Mouse (Mus musculus) MEL (cell line): ENCODE results near the gene Syngr4. TPM values are rescaled to one million over a fixed set of nuclear protein-coding genes. Genes with fewer than 3 reads are reported as not detected.

Experiments
- DNase-seq: peaks from one replicate; pipeline ENCODE4 v3.0.0; 2011; ENCODE audit warnings: low read depth, low spot score
- H3K27ac ChIP-seq: 2 replicates; pipeline ENCODE4 v1.5.1; 2012; ENCODE audit warnings: low read depth, mild to moderate bottlenecking, control low read depth, low read length, moderate library complexity; ENCODE audit not compliant: control insufficient read depth
- H3K27me3 ChIP-seq, 2 experiments: fragments of 150-350 bp in 1 of 2; sonication (generic) in 1 of 2; 2 replicates each; pipeline ENCODE4 v1.6.1; 2012; ENCODE audit warnings: low read length in 2 of 2, mild to moderate bottlenecking in 2 of 2, improper control_type of control experiment in 1 of 2, moderate library complexity in 1 of 2; ENCODE audit not compliant: insufficient read depth in 2 of 2, control insufficient read depth in 1 of 2
- H3K36me3 ChIP-seq, 2 experiments: 2 replicates each; pipeline ENCODE4 v1.6.1; 2012 to 2014; ENCODE audit warnings: low read length in 2 of 2, improper control_type of control experiment in 1 of 2, inconsistent platforms in 1 of 2, mild to moderate bottlenecking in 1 of 2; ENCODE audit not compliant: insufficient read depth in 2 of 2, control insufficient read depth in 1 of 2
- H3K4me1 ChIP-seq, 2 experiments: fragments of 150-350 bp in 1 of 2; sonication (generic) in 1 of 2; 2 replicates each; pipeline ENCODE4 v1.6.1; 2012; ENCODE audit warnings: low read length in 2 of 2, improper control_type of control experiment in 1 of 2, mild to moderate bottlenecking in 1 of 2; ENCODE audit not compliant: insufficient read depth in 2 of 2, control insufficient read depth in 1 of 2
- H3K4me3 ChIP-seq, 2 experiments: fragments of 150-350 bp in 1 of 2; sonication (generic) in 1 of 2; 2 replicates each; pipeline ENCODE4 v1.5.1; 2012; ENCODE audit warnings: low read depth in 2 of 2, low read length in 2 of 2, mild to moderate bottlenecking in 2 of 2, moderate library complexity in 2 of 2, control low read depth in 1 of 2, improper control_type of control experiment in 1 of 2; ENCODE audit not compliant: control insufficient read depth in 1 of 2, insufficient read depth in 1 of 2
- H3K79me2 ChIP-seq: 2 replicates; pipeline ENCODE4 v1.6.1; 2012; ENCODE audit warnings: mild to moderate bottlenecking, low read length, moderate library complexity; ENCODE audit not compliant: control insufficient read depth, poor library complexity, insufficient read depth
- H3K9ac ChIP-seq: 2 replicates; pipeline ENCODE4 v1.6.1; 2012; ENCODE audit warnings: low read depth, mild to moderate bottlenecking, control low read depth, low read length, moderate library complexity; ENCODE audit not compliant: control insufficient read depth, poor library complexity, severe bottlenecking
- H3K9me3 ChIP-seq: fragments of 150-350 bp; sonication (generic); replicated peaks from 2 replicates; pipeline ENCODE4 v1.6.1; 2012; ENCODE audit warnings: mild to moderate bottlenecking, low read length, improper control_type of control experiment, moderate library complexity; ENCODE audit not compliant: insufficient read depth
- CHD1 ChIP-seq: IDR thresholded peaks from 2 replicates; pipeline ENCODE4 v1.6.1; 2012; ENCODE audit warnings: low read depth, mild to moderate bottlenecking, inconsistent platforms, low read length, improper control_type of control experiment
- CTCF ChIP-seq, 3 experiments: IDR thresholded peaks in 2 of 3; conservative IDR thresholded peaks in 1 of 3; 2 replicates each; pipeline ENCODE4 v1.5.1; 2011 to 2012; ENCODE audit warnings: low read length in 3 of 3, low read depth in 2 of 3, mild to moderate bottlenecking in 2 of 3, improper control_type of control experiment in 1 of 3, inconsistent platforms in 1 of 3, mixed read lengths in 1 of 3, moderate library complexity in 1 of 3; ENCODE audit not compliant: control insufficient read depth in 1 of 3, insufficient read depth in 1 of 3, poor library complexity in 1 of 3, severe bottlenecking in 1 of 3
- E2F4 ChIP-seq: IDR thresholded peaks from 2 replicates; pipeline ENCODE4 v1.6.1; 2011; ENCODE audit warnings: low read depth, low read length, improper control_type of control experiment, borderline replicate concordance
- EP300 ChIP-seq, 2 experiments: IDR thresholded peaks; 2 replicates each; pipeline ENCODE4 v1.6.1; 2011; ENCODE audit warnings: improper control_type of control experiment in 2 of 2, low read length in 2 of 2, low read depth in 1 of 2, mild to moderate bottlenecking in 1 of 2
- ETS1 ChIP-seq: IDR thresholded peaks from 2 replicates; pipeline ENCODE4 v1.6.1; 2012; ENCODE audit warnings: low read depth, mild to moderate bottlenecking, inconsistent platforms, low read length, improper control_type of control experiment, moderate library complexity
- GABPA ChIP-seq: IDR thresholded peaks from 2 replicates; pipeline ENCODE4 v1.6.1; 2012; ENCODE audit warnings: low read depth, mild to moderate bottlenecking, inconsistent platforms, low read length, improper control_type of control experiment, moderate library complexity
- JUND ChIP-seq: IDR thresholded peaks from 2 replicates; pipeline ENCODE4 v1.6.1; 2011; ENCODE audit warnings: low read depth, mild to moderate bottlenecking, improper control_type of control experiment, low read length
- MAFK ChIP-seq: IDR thresholded peaks from 2 replicates; pipeline ENCODE4 v1.6.1; 2011; ENCODE audit warnings: low read depth, mild to moderate bottlenecking, low read length, improper control_type of control experiment, borderline replicate concordance
- MAX ChIP-seq: IDR thresholded peaks from 2 replicates; pipeline ENCODE4 v1.6.1; 2011; ENCODE audit warnings: low read length, improper control_type of control experiment
- MAZ ChIP-seq: IDR thresholded peaks from 2 replicates; pipeline ENCODE4 v1.6.1; 2012; ENCODE audit warnings: low read depth, mild to moderate bottlenecking, inconsistent platforms, low read length, improper control_type of control experiment
- MXI1 ChIP-seq: IDR thresholded peaks from 2 replicates; pipeline ENCODE4 v1.6.1; 2011; ENCODE audit warnings: mild to moderate bottlenecking, low read depth, low read length, improper control_type of control experiment
- MYB ChIP-seq: IDR thresholded peaks from 2 replicates; pipeline ENCODE4 v1.6.1; 2011; ENCODE audit warnings: mild to moderate bottlenecking, low read depth, low read length, improper control_type of control experiment
- MYC ChIP-seq: IDR thresholded peaks from 2 replicates; pipeline ENCODE4 v1.6.1; 2011; ENCODE audit warnings: low read depth, mild to moderate bottlenecking, low read length, improper control_type of control experiment, moderate library complexity
- POLR2AphosphoS5 ChIP-seq: IDR thresholded peaks from 2 replicates; pipeline ENCODE4 v1.6.1; 2012; ENCODE audit warnings: low read depth, borderline replicate concordance, mild to moderate bottlenecking, inconsistent platforms, low read length, moderate library complexity, mixed read lengths
- RCOR1 ChIP-seq: IDR thresholded peaks from 2 replicates; pipeline ENCODE4 v1.6.1; 2012; ENCODE audit warnings: low read depth, mild to moderate bottlenecking, inconsistent platforms, low read length, improper control_type of control experiment
- TAL1 ChIP-seq: IDR thresholded peaks from 2 replicates; pipeline ENCODE4 v1.6.1; 2012; ENCODE audit warnings: mild to moderate bottlenecking, inconsistent platforms, low read length, moderate library complexity, mixed read lengths
- TCF12 ChIP-seq: IDR thresholded peaks from 2 replicates; pipeline ENCODE4 v1.6.1; 2014; ENCODE audit warnings: low read depth, mild to moderate bottlenecking, inconsistent platforms, low read length, improper control_type of control experiment, moderate library complexity
- USF2 ChIP-seq, 2 experiments: IDR thresholded peaks; 2 replicates each; pipeline ENCODE4 v1.6.1; 2011 to 2012; ENCODE audit warnings: improper control_type of control experiment in 2 of 2, low read length in 2 of 2, borderline replicate concordance in 1 of 2, inconsistent platforms in 1 of 2, low read depth in 1 of 2, mild to moderate bottlenecking in 1 of 2; ENCODE audit not compliant: insufficient read depth in 1 of 2
- ZKSCAN1 ChIP-seq: IDR thresholded peaks from 2 replicates; pipeline ENCODE4 v1.6.1; 2012; ENCODE audit warnings: low read depth, mild to moderate bottlenecking, inconsistent platforms, low read length, improper control_type of control experiment, moderate library complexity
- polyA plus RNA-seq, 2 experiments: library from polyadenylated mRNA; stranded (reverse) in 1 of 2; unstranded in 1 of 2; fragments of >175 nt in 1 of 2; fragments of >200 nt in 1 of 2; gene quantifications; 2 replicates each; pipeline versions ENCODE4 v1.2.1 to v1.2.4; 2012; ENCODE audit warnings: low replicate concordance in 2 of 2, low read depth in 1 of 2; ENCODE audit not compliant: insufficient read length in 2 of 2, insufficient read depth in 1 of 2, missing spikeins in 1 of 2
- total RNA-seq: library from RNA; depleted of rRNA; stranded (reverse); fragments of 300-350 nt; gene quantifications from 2 replicates; pipeline ENCODE4 v1.2.3, GENCODE M21; 2012

The Syngr4 gene
- total and polyA plus RNA-seq, 3 experiments = 0.46 to 1.1 TPM; not detected in 1

DNA sequence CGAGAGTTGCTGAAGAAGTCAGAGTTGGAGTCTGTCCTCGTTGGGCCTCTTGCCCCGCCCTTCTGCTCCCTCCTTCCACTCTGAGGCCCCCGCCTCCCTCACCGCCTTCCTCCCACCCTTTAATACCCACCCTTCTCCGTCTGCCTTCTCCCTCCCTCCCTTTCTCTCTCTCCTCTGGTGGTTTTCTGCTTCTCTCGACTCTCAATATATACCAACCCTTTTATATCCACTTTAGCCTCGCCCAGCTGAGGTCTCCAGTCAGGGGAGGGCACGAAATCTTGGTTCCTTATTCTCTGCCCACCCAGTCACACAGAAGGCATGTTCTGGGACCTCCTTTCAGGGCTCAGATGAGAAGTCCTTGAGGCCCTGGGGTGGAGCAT lies 24.7 kb upstream of the Syngr4 start, which contains the start of gene Emp3 (continued):
- TF ChIP-seq GABPA (no peak), MAZ (peak; percentile 95), POLR2AphosphoS5 (no peak), MAX (0 out of 2 replicates have a peak, but pooled peaks have one; percentile 19), CTCF (IDR thresholded peaks at IDR 0.05 in 2 of 3, conservative IDR thresholded peaks at IDR 0.05 in 1 of 3; ENCODE audit: control insufficient read depth in 1 of 3, insufficient read depth in 1 of 3, low read depth in 2 of 3, low read length in 3 of 3, poor library complexity in 1 of 3, severe bottlenecking in 1 of 3) (no peak), USF2 (IDR thresholded peaks at IDR 0.05; ENCODE audit: borderline replicate concordance in 1 of 2, insufficient read depth in 1 of 2, low read depth in 1 of 2, low read length in 2 of 2) (no peak), TAL1 (no peak), ETS1 (peak; percentile 51; the same call in 1 of the 2 replicates), RCOR1 (no peak), MYB (no peak), CHD1 (no peak), TCF12 (no peak), ZKSCAN1 (no peak), E2F4 (no peak), MAFK (no peak)

GRCm38 (mm10) chr7:45920583-45921241 lies 24.2 kb upstream of the Syngr4 start:
- Histone ChIP-seq H3K79me2 (peaks cover 3% of the 10 kb centered on the region; the same call in 1 of the 2 replicates), H3K27ac (peak overlapping the region; percentile 89), H3K4me3 (peak overlapping the region; percentile 63 to 64), H3K36me3 (peaks cover 0 to 13% of the 10 kb centered on the region in 2 experiments; a peak in 2 of 4 replicates)
- peak; percentile 60 for DNase-seq
- TF ChIP-seq POLR2AphosphoS5 (no peak), JUND (peak; percentile 83; the same call in 1 of the 2 replicates), MXI1 (peak; percentile 39), MYC (0 out of 2 replicates have a peak, but pooled peaks have one; percentile 15), EP300 (IDR thresholded peaks at IDR 0.05; ENCODE audit: low read depth in 1 of 2, low read length in 2 of 2) (peak; percentile 6 to 32; a peak in 2 of 4 replicates)
- TF ChIP-seq, all 39 proteins: peak for 4
- Histone ChIP-seq H3K9ac (peak overlapping the region; percentile 77), H3K27me3 (no peaks in the 10 kb centered on the region), H3K4me1 (peaks cover 8 to 19% of the 10 kb centered on the region in 2 experiments), H3K9me3 (no peaks in the 10 kb centered on the region)
